Mouse (Mus musculus): ENCODE measurements at regions not wholly inside any gene's neighbourhood (a gene's known extent, or its start where the extent isn't known, plus 50 kb on each side); places are given as distances from the start of the nearest gene placed in this dataset.

- no peaks in the 10 kb centered on the region; the same call in 1 of the 2 replicates for H3K27me3 ChIP-seq (ENCODE audit: control insufficient read depth, insufficient read depth, low read length)
- H3K36me3 ChIP-seq (ENCODE audit: control insufficient read depth, insufficient read depth, low read length), result no peaks in the 10 kb centered on the region
- H3K79me2 ChIP-seq (ENCODE audit: control insufficient read depth, insufficient read depth, low read length), result no peaks in the 10 kb centered on the region
- H3K27ac ChIP-seq (replicated peaks; ENCODE audit: insufficient read depth, low read depth, low read length), result no peak overlapping the region
- H3K4me1 ChIP-seq (ENCODE audit: control insufficient read depth, insufficient read depth, low read length), result no peaks in the 10 kb centered on the region
- DNase-seq (ENCODE audit: extremely low read depth, low read depth, low spot score), result no peak
- 91% methylated on average over 4 of the region's 4 CpGs for WGBS
- no peak overlapping the region for H3K9ac ChIP-seq (ENCODE audit: low read depth, low read length)
- no peak overlapping the region for H3K4me3 ChIP-seq (ENCODE audit: insufficient read depth, low read depth, low read length)
- TF ChIP-seq CTCF (IDR thresholded peaks at IDR 0.05; ENCODE audit: low read depth, low read length) (no peak), POLR2A (IDR thresholded peaks at IDR 0.05; ENCODE audit: extremely low read depth, insufficient read depth, low read length) (no peak)
Measured at GRCm38 (mm10) chr17:68205545-68205944, 68.1 kb upstream of the L3mbtl4 start.

- no peak overlapping the region for H3K9ac ChIP-seq (ENCODE audit: low read depth, low read length)
- H3K27ac ChIP-seq (replicated peaks; ENCODE audit: insufficient read depth, low read depth, low read length), result no peak overlapping the region
- no peaks in the 10 kb centered on the region for H3K79me2 ChIP-seq (ENCODE audit: control insufficient read depth, insufficient read depth, low read length)
- TF ChIP-seq POLR2A (IDR thresholded peaks at IDR 0.05; ENCODE audit: extremely low read depth, insufficient read depth, low read length), result no peak
- no peak for TF ChIP-seq CTCF (IDR thresholded peaks at IDR 0.05; ENCODE audit: low read depth, low read length)
- no peak for DNase-seq (ENCODE audit: extremely low read depth, low read depth, low spot score)
- no peaks in the 10 kb centered on the region for H3K4me1 ChIP-seq (ENCODE audit: control insufficient read depth, insufficient read depth, low read length)
- H3K27me3 ChIP-seq (ENCODE audit: control insufficient read depth, insufficient read depth, low read length), result no peaks in the 10 kb centered on the region; the same call in 1 of the 2 replicates
- no peaks in the 10 kb centered on the region for H3K36me3 ChIP-seq (ENCODE audit: control insufficient read depth, insufficient read depth, low read length)
- no peak overlapping the region for H3K4me3 ChIP-seq (ENCODE audit: insufficient read depth, low read depth, low read length)
- 57% methylated on average over 2 of the region's 2 CpGs for WGBS
Measured at GRCm38 (mm10) chr17:68208837-68209236, 64.8 kb upstream of the L3mbtl4 start.

GRCm38 (mm10) chr17:68210313-68211254 lies 63.0 kb upstream of the L3mbtl4 start:
- no peak overlapping the region for H3K27ac ChIP-seq (replicated peaks; ENCODE audit: insufficient read depth, low read depth, low read length)
- no peak for TF ChIP-seq POLR2A (IDR thresholded peaks at IDR 0.05; ENCODE audit: extremely low read depth, insufficient read depth, low read length)
- no peak for TF ChIP-seq CTCF (IDR thresholded peaks at IDR 0.05; ENCODE audit: low read depth, low read length)
- H3K4me3 ChIP-seq (ENCODE audit: insufficient read depth, low read depth, low read length), result no peak overlapping the region
- no peaks in the 10 kb centered on the region for H3K4me1 ChIP-seq (ENCODE audit: control insufficient read depth, insufficient read depth, low read length)
- H3K9ac ChIP-seq (ENCODE audit: low read depth, low read length), result no peak overlapping the region
- no peaks in the 10 kb centered on the region for H3K79me2 ChIP-seq (ENCODE audit: control insufficient read depth, insufficient read depth, low read length)
- 24% methylated on average over 14 of the region's 14 CpGs for WGBS
- DNase-seq (ENCODE audit: extremely low read depth, low read depth, low spot score), result peak; percentile 30
- H3K27me3 ChIP-seq (ENCODE audit: control insufficient read depth, insufficient read depth, low read length), result no peaks in the 10 kb centered on the region; the same call in 1 of the 2 replicates
- H3K36me3 ChIP-seq (ENCODE audit: control insufficient read depth, insufficient read depth, low read length), result no peaks in the 10 kb centered on the region

DNA sequence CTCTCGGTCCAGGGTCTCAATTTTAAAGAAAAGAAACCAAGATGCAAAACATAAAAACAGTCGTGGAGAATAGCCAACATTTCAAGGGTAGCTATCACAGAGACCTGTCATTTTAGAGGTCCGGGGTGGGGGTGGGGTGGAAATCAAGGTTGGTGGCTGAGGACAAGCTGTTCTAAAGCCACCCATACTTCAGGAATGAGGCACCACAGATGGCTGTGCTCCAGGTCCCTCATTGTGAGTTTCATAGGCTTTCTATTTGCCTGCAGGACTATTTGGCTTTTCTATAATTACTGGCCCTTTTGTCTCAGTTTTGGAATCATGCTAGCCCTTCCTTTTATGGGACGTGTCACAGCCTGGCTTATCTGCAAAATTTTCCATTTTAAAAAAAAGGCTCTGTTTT lies 55.4 kb upstream of the L3mbtl4 start:
- H3K4me1 ChIP-seq (ENCODE audit: control insufficient read depth, insufficient read depth, low read length), result no peaks in the 10 kb centered on the region
- no peaks in the 10 kb centered on the region for H3K79me2 ChIP-seq (ENCODE audit: control insufficient read depth, insufficient read depth, low read length)
- 66% methylated on average over 4 of the region's 4 CpGs for WGBS
- H3K9ac ChIP-seq (ENCODE audit: low read depth, low read length), result no peak overlapping the region
- no peak for DNase-seq (ENCODE audit: extremely low read depth, low read depth, low spot score)
- H3K27me3 ChIP-seq (ENCODE audit: control insufficient read depth, insufficient read depth, low read length), result no peaks in the 10 kb centered on the region
- no peak overlapping the region for H3K4me3 ChIP-seq (ENCODE audit: insufficient read depth, low read depth, low read length)
- no peak for TF ChIP-seq POLR2A (IDR thresholded peaks at IDR 0.05; ENCODE audit: extremely low read depth, insufficient read depth, low read length)
- no peak for TF ChIP-seq CTCF (IDR thresholded peaks at IDR 0.05; ENCODE audit: low read depth, low read length)
- H3K36me3 ChIP-seq (ENCODE audit: control insufficient read depth, insufficient read depth, low read length), result no peaks in the 10 kb centered on the region
- H3K27ac ChIP-seq (replicated peaks; ENCODE audit: insufficient read depth, low read depth, low read length), result no peak overlapping the region

GRCm38 (mm10) chr17:68223170-68223569 lies 50.4 kb upstream of the L3mbtl4 start:
- Histone ChIP-seq H3K27me3 (ENCODE audit: control insufficient read depth, insufficient read depth, low read length) (no peaks in the 10 kb centered on the region), H3K9ac (ENCODE audit: low read depth, low read length) (no peak overlapping the region), H3K27ac (replicated peaks; ENCODE audit: insufficient read depth, low read depth, low read length) (no peak overlapping the region), H3K36me3 (ENCODE audit: control insufficient read depth, insufficient read depth, low read length) (no peaks in the 10 kb centered on the region), H3K4me1 (ENCODE audit: control insufficient read depth, insufficient read depth, low read length) (no peaks in the 10 kb centered on the region), H3K4me3 (ENCODE audit: insufficient read depth, low read depth, low read length) (no peak overlapping the region), H3K79me2 (ENCODE audit: control insufficient read depth, insufficient read depth, low read length) (no peaks in the 10 kb centered on the region)
- TF ChIP-seq POLR2A (IDR thresholded peaks at IDR 0.05; ENCODE audit: extremely low read depth, insufficient read depth, low read length) (no peak), CTCF (IDR thresholded peaks at IDR 0.05; ENCODE audit: low read depth, low read length) (no peak)
- no peak for DNase-seq (ENCODE audit: extremely low read depth, low read depth, low spot score)
- WGBS, result 87% methylated on average over 3 of the region's 3 CpGs
